Mouse (Mus musculus): Measurements from ENCODE around the gene Cdc73. TPM values are rescaled to one million over a fixed set of nuclear protein-coding genes. Genes with fewer than 3 reads are reported as not detected.
"Not testable (repeated sequence)": the region's sequence is repeated elsewhere in the genome, so short reads cannot be mapped to it uniquely, and the experiment has no call there.

The Cdc73 gene
- polyA plus RNA-seq, 1 experiment from 2014 or later = 29.4 TPM

- ATAC-seq (replicated peaks; ENCODE audit: low FRiP score) = no peak
- Histone ChIP-seq H3K36me3 (no peaks in the 10 kb centered on the region), H3K27me3 (no peaks in the 10 kb centered on the region), H3K9me3 (replicated peaks) (no peaks in the 10 kb centered on the region), H3K27ac (no peak overlapping the region), H3K9ac (no peak overlapping the region), H3K4me1 (no peaks in the 10 kb centered on the region), H3K4me2 (no peak overlapping the region), H3K4me3 (replicated peaks) (no peak overlapping the region)
- 80% methylated on average over 5 of the region's 5 CpGs for WGBS
These were observed 21.9 kb upstream of the Cdc73 start for GRCm38 (mm10) chr1:143724456-143725064.

- WGBS = no CpG with 5 or more reads among the region's 2 CpGs
- H3K36me3 ChIP-seq; ATAC-seq (replicated peaks; ENCODE audit: low FRiP score); H3K27me3 ChIP-seq; H3K27ac ChIP-seq; H3K9me3 ChIP-seq (replicated peaks); H3K4me3 ChIP-seq (replicated peaks); H3K4me2 ChIP-seq; H3K4me1 ChIP-seq; H3K9ac ChIP-seq: not testable (repeated sequence)
These were observed 13.3 kb upstream of the Cdc73 start, which contains the start of gene Glrx2 for GRCm38 (mm10) chr1:143716038-143716437. Gene Glrx2, plus strand, starts transcription at chr1:143716338.

DNA sequence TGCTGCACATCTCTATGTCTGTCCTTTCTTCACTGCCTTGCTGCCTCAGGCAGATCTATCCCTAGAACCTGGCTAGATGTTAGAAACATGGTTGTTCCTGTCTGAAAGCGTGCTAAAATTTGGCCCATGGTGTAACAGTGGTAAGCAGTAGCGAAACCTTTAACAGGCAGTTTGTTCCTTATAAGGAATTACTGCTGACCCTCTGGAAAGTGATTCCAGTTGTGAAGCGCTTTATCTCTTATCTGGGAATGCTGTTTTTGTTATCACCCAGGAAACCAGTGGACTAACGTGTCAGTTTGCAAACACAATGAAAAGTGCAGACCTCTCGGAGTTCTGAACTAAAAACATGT, 7.9 kb upstream of the Cdc73 start:
- 78% methylated on average over 5 of the region's 5 CpGs for WGBS
- Histone ChIP-seq H3K9me3 (replicated peaks) (no peaks in the 10 kb centered on the region), H3K4me3 (replicated peaks) (no peak overlapping the region), H3K9ac (no peak overlapping the region), H3K4me2 (no peak overlapping the region), H3K27me3 (no peaks in the 10 kb centered on the region), H3K27ac (no peak overlapping the region), H3K4me1 (no peaks in the 10 kb centered on the region), H3K36me3 (no peaks in the 10 kb centered on the region)
- no peak for ATAC-seq (replicated peaks; ENCODE audit: low FRiP score)

- Histone ChIP-seq H3K27me3 (no peaks in the 10 kb centered on the region), H3K9ac (no peak overlapping the region), H3K4me3 (replicated peaks) (no peak overlapping the region), H3K36me3 (no peaks in the 10 kb centered on the region), H3K27ac (no peak overlapping the region), H3K9me3 (replicated peaks) (no peaks in the 10 kb centered on the region), H3K4me2 (no peak overlapping the region), H3K4me1 (no peaks in the 10 kb centered on the region)
- ATAC-seq (replicated peaks; ENCODE audit: low FRiP score) = no peak
- WGBS = 74% methylated on average over 7 of the region's 7 CpGs
These were observed 7.4 kb upstream of the Cdc73 start for GRCm38 (mm10) chr1:143709966-143710626.

GRCm38 (mm10) chr1:143708361-143708760, 5.7 kb upstream of the Cdc73 start:
- Histone ChIP-seq H3K36me3 (no peaks in the 10 kb centered on the region), H3K4me3 (replicated peaks) (no peak overlapping the region), H3K27me3 (no peaks in the 10 kb centered on the region), H3K4me1 (no peaks in the 10 kb centered on the region), H3K27ac (no peak overlapping the region), H3K9ac (no peak overlapping the region), H3K9me3 (replicated peaks) (no peaks in the 10 kb centered on the region), H3K4me2 (no peak overlapping the region)
- 59% methylated on average over 6 of the region's 6 CpGs for WGBS
- no peak for ATAC-seq (replicated peaks; ENCODE audit: low FRiP score)

DNA sequence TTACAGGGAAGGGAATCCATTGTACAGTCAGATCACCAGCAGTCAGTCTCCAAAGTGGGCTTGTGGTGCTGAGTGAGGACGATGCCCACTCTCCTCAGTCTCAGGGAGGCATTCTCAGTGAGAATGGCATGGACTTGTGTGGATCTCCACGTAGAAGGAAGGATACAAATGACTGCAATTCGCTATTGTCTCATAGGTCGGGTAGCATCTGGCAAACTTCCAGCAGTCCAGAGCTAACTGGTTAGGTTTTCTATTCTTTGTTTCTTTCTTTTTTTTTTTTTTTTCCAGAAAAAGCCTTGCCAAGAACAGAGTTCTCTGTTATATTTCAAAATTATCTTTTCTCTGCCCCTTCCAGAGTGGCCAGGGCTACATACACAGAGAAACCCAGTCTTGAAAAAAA, 4.3 kb upstream of the Cdc73 start:
- no peaks in the 10 kb centered on the region for H3K9me3 ChIP-seq (replicated peaks)
- H3K4me2 ChIP-seq = no peak overlapping the region
- H3K4me3 ChIP-seq (replicated peaks) = no peak overlapping the region
- 69% methylated on average over 4 of the region's 4 CpGs for WGBS
- no peaks in the 10 kb centered on the region for H3K36me3 ChIP-seq
- no peaks in the 10 kb centered on the region for H3K27me3 ChIP-seq
- no peaks in the 10 kb centered on the region for H3K4me1 ChIP-seq
- no peak overlapping the region for H3K9ac ChIP-seq
- H3K27ac ChIP-seq = no peak overlapping the region
- ATAC-seq (replicated peaks; ENCODE audit: low FRiP score) = no peak

DNA sequence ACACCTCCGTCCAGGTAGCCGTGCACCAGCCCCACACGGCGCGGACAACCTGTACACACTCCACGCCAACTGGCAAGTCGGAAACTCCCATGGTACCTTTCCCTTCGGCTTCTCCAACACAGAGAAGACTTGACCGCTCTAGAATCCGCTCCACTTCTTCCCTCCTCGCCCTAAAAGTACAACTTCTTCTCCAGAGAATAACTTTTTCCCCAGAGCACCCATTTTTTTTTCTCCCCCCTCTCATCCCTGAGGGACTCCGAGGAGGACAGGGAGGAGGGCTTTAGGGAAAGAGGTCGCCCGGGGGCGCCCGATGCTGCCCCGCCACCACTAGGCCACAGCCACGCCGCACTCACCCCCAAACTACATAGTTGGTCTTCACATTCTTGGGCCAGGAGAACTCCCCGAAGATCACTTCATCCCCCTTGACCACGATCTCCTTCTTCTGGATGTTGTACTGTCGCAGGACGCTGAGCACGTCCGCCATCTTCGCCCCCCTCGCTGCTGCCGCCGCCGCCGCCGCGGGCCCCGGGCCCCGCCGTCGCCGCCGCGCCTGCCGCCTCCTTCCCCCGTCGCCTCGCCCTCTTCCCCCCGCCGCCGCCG, 452 bp downstream of the Cdc73 start:
- H3K4me3 ChIP-seq (replicated peaks) = peak overlapping the region; percentile 88
- H3K9ac ChIP-seq = peak overlapping the region; percentile 92
- H3K4me2 ChIP-seq = peak overlapping the region; percentile 62
- H3K9me3 ChIP-seq (replicated peaks) = no peaks in the 10 kb centered on the region
- H3K27me3 ChIP-seq = no peaks in the 10 kb centered on the region
- H3K4me1 ChIP-seq = peaks cover 9% of the 10 kb centered on the region; the same call in 1 of the 2 replicates
- under 1% methylated on average over 46 of the region's 48 CpGs for WGBS
- peaks cover 10% of the 10 kb centered on the region for H3K36me3 ChIP-seq
- ATAC-seq (replicated peaks; ENCODE audit: low FRiP score) = peak; percentile 80
- peak overlapping the region; percentile 96 for H3K27ac ChIP-seq

GRCm38 (mm10) chr1:143701736-143702135, 957 bp downstream of the Cdc73 start:
- H3K9ac ChIP-seq = peak overlapping the region; percentile 92
- H3K27ac ChIP-seq = peak overlapping the region; percentile 96
- H3K4me3 ChIP-seq (replicated peaks) = peak overlapping the region; percentile 88
- ATAC-seq (replicated peaks; ENCODE audit: low FRiP score) = no peak
- no peaks in the 10 kb centered on the region for H3K9me3 ChIP-seq (replicated peaks)
- peaks cover 9% of the 10 kb centered on the region; the same call in 1 of the 2 replicates for H3K4me1 ChIP-seq
- peaks cover 14% of the 10 kb centered on the region for H3K36me3 ChIP-seq
- peak overlapping the region; percentile 62 for H3K4me2 ChIP-seq
- H3K27me3 ChIP-seq = no peaks in the 10 kb centered on the region
- WGBS = under 1% methylated on average over 13 of the region's 13 CpGs

GRCm38 (mm10) chr1:143684849-143685248, 17.8 kb downstream of the Cdc73 start:
- ATAC-seq (replicated peaks; ENCODE audit: low FRiP score) = no peak
- H3K36me3 ChIP-seq = peaks cover 66% of the 10 kb centered on the region

DNA sequence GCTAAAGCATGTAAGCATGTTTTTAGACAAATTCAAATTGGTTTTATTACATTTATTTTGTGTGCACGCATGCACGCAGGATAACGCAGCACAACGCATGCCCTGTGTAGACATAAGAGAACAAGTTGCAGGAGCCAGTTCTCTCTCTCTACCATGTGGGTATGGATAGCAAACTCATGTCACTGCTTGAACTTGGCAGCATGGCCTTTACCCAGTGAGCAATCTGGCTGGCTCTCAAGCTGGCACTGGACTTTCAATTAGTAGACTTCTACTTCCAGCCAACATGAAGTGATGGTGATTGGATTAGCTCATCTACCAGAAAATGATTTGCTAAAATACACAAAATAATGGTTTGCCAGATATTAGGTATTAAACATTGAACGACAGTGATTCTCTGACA, 21.6 kb downstream of the Cdc73 start:
- H3K27me3 ChIP-seq = no peaks in the 10 kb centered on the region
- H3K4me3 ChIP-seq (replicated peaks) = no peak overlapping the region
- H3K9me3 ChIP-seq (replicated peaks) = no peaks in the 10 kb centered on the region
- 96% methylated on average over 5 of the region's 5 CpGs for WGBS
- ATAC-seq (replicated peaks; ENCODE audit: low FRiP score) = no peak
- H3K4me2 ChIP-seq = no peak overlapping the region
- peaks cover 65% of the 10 kb centered on the region for H3K36me3 ChIP-seq
- H3K9ac ChIP-seq = no peak overlapping the region
- no peak overlapping the region for H3K27ac ChIP-seq
- H3K4me1 ChIP-seq = no peaks in the 10 kb centered on the region

More at GRCm38 (mm10) chr1:143684849-143685248, 17.8 kb downstream of the Cdc73 start:
- Histone ChIP-seq H3K4me2 (no peak overlapping the region), H3K9me3 (replicated peaks) (no peaks in the 10 kb centered on the region), H3K27me3 (no peaks in the 10 kb centered on the region), H3K27ac (no peak overlapping the region), H3K9ac (no peak overlapping the region), H3K4me1 (no peaks in the 10 kb centered on the region), H3K4me3 (replicated peaks) (no peak overlapping the region)
- 93% methylated on average over 3 of the region's 3 CpGs for WGBS

DNA sequence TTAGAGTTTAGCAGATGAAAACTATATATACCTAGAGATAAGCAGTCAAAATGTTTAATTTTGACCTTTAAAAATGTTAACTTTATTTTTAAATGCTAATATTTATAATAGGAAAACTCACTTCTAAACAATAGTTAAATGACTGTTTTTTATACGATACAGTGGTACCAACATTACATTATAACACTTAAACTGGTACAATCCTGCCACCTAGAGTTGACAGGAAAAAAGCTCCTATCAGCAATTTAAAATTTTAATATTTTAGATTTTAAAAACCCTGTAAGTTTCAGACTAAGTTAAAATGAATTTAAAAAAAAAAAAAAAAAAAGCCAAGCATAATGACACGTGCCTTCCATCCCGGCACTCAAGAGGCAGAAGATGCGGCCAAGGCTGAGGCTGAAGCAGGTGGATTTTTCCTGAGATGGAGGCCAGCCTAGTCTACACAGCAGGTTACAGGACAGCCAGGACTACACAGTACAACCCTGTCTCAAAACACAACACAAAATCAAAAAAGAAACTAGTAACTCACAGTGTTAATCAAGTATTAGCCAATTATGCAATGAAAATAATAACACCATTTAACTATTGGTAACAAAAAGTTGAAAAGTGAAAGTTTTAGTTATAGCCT, 26.8 kb downstream of the Cdc73 start:
- no peak overlapping the region for H3K4me2 ChIP-seq
- WGBS = 95% methylated on average over 4 of the region's 4 CpGs
- H3K36me3 ChIP-seq = peaks cover 58% of the 10 kb centered on the region

GRCm38 (mm10) chr1:143664786-143665185, 37.9 kb downstream of the Cdc73 start:
- not testable (repeated sequence) for H3K4me2 ChIP-seq; H3K4me3 ChIP-seq (replicated peaks); H3K27me3 ChIP-seq; H3K9ac ChIP-seq; H3K27ac ChIP-seq; H3K9me3 ChIP-seq (replicated peaks); ATAC-seq (replicated peaks; ENCODE audit: low FRiP score); H3K4me1 ChIP-seq
- 96% methylated on average over 4 of the region's 4 CpGs for WGBS
- H3K36me3 ChIP-seq = peaks cover 50% of the 10 kb centered on the region

More for the DNA sequence above, 26.8 kb downstream of the Cdc73 start:
- Histone ChIP-seq H3K27me3 (no peaks in the 10 kb centered on the region), H3K4me1 (no peaks in the 10 kb centered on the region), H3K4me3 (replicated peaks) (no peak overlapping the region), H3K27ac (no peak overlapping the region), H3K9me3 (replicated peaks) (no peaks in the 10 kb centered on the region), H3K9ac (no peak overlapping the region)
- ATAC-seq (replicated peaks; ENCODE audit: low FRiP score) = no peak

All from kidney, embryonic 15.5 days (tissue).